Mouse (Mus musculus) layer of hippocampus, adult 2 months (tissue): ENCODE results near the gene Gm36210. TPM values are rescaled to one million over a fixed set of nuclear protein-coding genes. Genes with fewer than 3 reads are reported as not detected.
"Not testable (repeated sequence)": the region's sequence is repeated elsewhere in the genome, so short reads cannot be mapped to it uniquely, and the experiment has no call there.

ENCODE experiments used
- DNase-seq, 2 experiments: peaks; one replicate each; pipeline ENCODE4 v3.0.0; 2022; ENCODE audit warnings: low spot score in 2 of 2
- H3K27ac ChIP-seq: fragments of 200-600 bp; 2 replicates; pipeline ENCODE4 v1.8.1; 2022
- H3K4me3 ChIP-seq: fragments of 200-600 bp; 2 replicates; pipeline ENCODE4 v1.8.1; 2022; ENCODE audit warnings: mild to moderate bottlenecking
- CTCF ChIP-seq: fragments of 200-600 bp; conservative IDR thresholded peaks from 2 replicates; pipeline ENCODE4 v1.8.1; 2022; ENCODE audit warnings: antibody characterized with exemption, mild to moderate bottlenecking, moderate library complexity
- total RNA-seq, 2 experiments: library from RNA; stranded (reverse); gene quantifications; 2 replicates each; pipeline ENCODE4 v1.2.3; 2021

Gm36210 gene
- total RNA-seq, 2 experiments from 2014 or later: 0.28 TPM; not detected in 1

GRCm38 (mm10) chr7:4898851-4899648 lies 7.3 kb downstream of the Gm36210 start:
- peak overlapping the region; percentile 39 for H3K4me3 ChIP-seq
- no peak for TF ChIP-seq CTCF
- H3K27ac ChIP-seq: peak overlapping the region; percentile 12; the same call in 1 of the 2 replicates
- DNase-seq: no peak

GRCm38 (mm10) chr7:4895186-4895585 lies 11.1 kb downstream of the Gm36210 start:
- TF ChIP-seq CTCF: no peak
- H3K4me3 ChIP-seq: no peak overlapping the region
- no peak for DNase-seq
- no peak overlapping the region for H3K27ac ChIP-seq

- H3K4me3 ChIP-seq: no peak overlapping the region
- DNase-seq: no peak
- TF ChIP-seq CTCF: no peak
- H3K27ac ChIP-seq: no peak overlapping the region
Measured at GRCm38 (mm10) chr7:4886680-4887079, 19.6 kb downstream of the Gm36210 start.

GRCm38 (mm10) chr7:4879036-4879435 lies 27.3 kb downstream of the Gm36210 start:
- not testable (repeated sequence) for DNase-seq, H3K4me3 ChIP-seq, H3K27ac ChIP-seq

- TF ChIP-seq CTCF: peak; percentile 56
- Histone ChIP-seq H3K27ac (no peak overlapping the region), H3K4me3 (no peak overlapping the region)
- no peak for DNase-seq
Measured at GRCm38 (mm10) chr7:4878186-4878585, 28.1 kb downstream of the Gm36210 start.

GRCm38 (mm10) chr7:4877226-4877625 lies 29.1 kb downstream of the Gm36210 start:
- Histone ChIP-seq H3K4me3 (peak overlapping the region; percentile 77), H3K27ac (peak overlapping the region; percentile 78)
- no peak for DNase-seq
- TF ChIP-seq CTCF: no peak

- Histone ChIP-seq H3K27ac (peak within 1 kb of the TSS; percentile 78), H3K4me3 (peak within 1 kb of the TSS; percentile 77)
- no peak for TF ChIP-seq CTCF
- DNase-seq: peak; percentile 85 to 92
Measured at GRCm38 (mm10) chr7:4876753-4877221, 29.5 kb downstream of the Gm36210 start, which contains the start of gene Isoc2a. Gene Isoc2a, plus strand, starts transcription at chr7:4877153.

GRCm38 (mm10) chr7:4870133-4870532 lies 36.2 kb downstream of the Gm36210 start, which contains the start of gene Isoc2b:
Gene Isoc2b, minus strand, starts transcription at chr7:4870258.
- no peak for TF ChIP-seq CTCF
- Histone ChIP-seq H3K27ac (no peak within 1 kb of the TSS), H3K4me3 (no peak within 1 kb of the TSS)
- DNase-seq: no peak

- no peak for TF ChIP-seq CTCF
- peak overlapping the region; percentile 94 for H3K27ac ChIP-seq
- DNase-seq: no peak
- peak overlapping the region; percentile 84 for H3K4me3 ChIP-seq
Measured at GRCm38 (mm10) chr7:4866631-4867180, 39.6 kb downstream of the Gm36210 start.

- H3K27ac ChIP-seq: peak overlapping the region; percentile 94
- DNase-seq: peak; percentile 95 to 98
- peak overlapping the region; percentile 84 for H3K4me3 ChIP-seq
- no peak for TF ChIP-seq CTCF
Measured at GRCm38 (mm10) chr7:4865579-4866493, 40.5 kb downstream of the Gm36210 start.

GRCm38 (mm10) chr7:4865090-4865489 lies 41.2 kb downstream of the Gm36210 start:
- peak; percentile 79 for TF ChIP-seq CTCF
- peak; percentile 29 to 33 for DNase-seq
- Histone ChIP-seq H3K4me3 (no peak overlapping the region; the same call in 1 of the 2 replicates), H3K27ac (peak overlapping the region; percentile 94)

GRCm38 (mm10) chr7:4864130-4864845 lies 42.0 kb downstream of the Gm36210 start:
- no peak overlapping the region for H3K27ac ChIP-seq

More at GRCm38 (mm10) chr7:4864130-4864845, 42.0 kb downstream of the Gm36210 start:
- no peak overlapping the region for H3K4me3 ChIP-seq
- TF ChIP-seq CTCF: no peak
- no peak for DNase-seq
